Mouse (Mus musculus) limb, embryonic 11.5 days (tissue): ENCODE measurements at regions not wholly inside any gene's neighbourhood (a gene's known extent, or its start where the extent isn't known, plus 50 kb on each side); places are given as distances from the start of the nearest gene placed in this dataset.

Source experiments
- ATAC-seq: fragments of 200-750 bp; cut with Nextera tagmentation; 2 replicates; pipeline ENCODE4 v1.8.0; 2017; ENCODE audit warnings: low read depth; ENCODE audit not compliant: insufficient number of reproducible peaks, low FRiP score, low TSS enrichment
- DNase-seq: peaks from one replicate; pipeline ENCODE4 v3.0.0-alpha.2; 2015; ENCODE audit warnings: low spot score
- H3K27ac ChIP-seq: fragments of 300-500 bp; sonication (generic); replicated peaks from 2 replicates; pipeline ENCODE4 v1.5.1; 2014; ENCODE audit warnings: low read depth, mild to moderate bottlenecking, low read length
- H3K27me3 ChIP-seq: fragments of 300-500 bp; sonication (generic); 2 replicates; pipeline ENCODE4 v1.6.1; 2014; ENCODE audit warnings: mild to moderate bottlenecking, low read length, mixed read lengths; ENCODE audit not compliant: control insufficient read depth, insufficient read depth
- H3K36me3 ChIP-seq: fragments of 300-500 bp; sonication (generic); 2 replicates; pipeline ENCODE4 v1.6.1; 2014; ENCODE audit warnings: mild to moderate bottlenecking, low read length, moderate library complexity, mixed read lengths; ENCODE audit not compliant: control insufficient read depth, insufficient read depth
- H3K4me1 ChIP-seq: fragments of 300-500 bp; sonication (generic); 2 replicates; pipeline ENCODE4 v1.6.1; 2014; ENCODE audit warnings: low read length, mixed read lengths; ENCODE audit not compliant: control insufficient read depth, insufficient read depth
- H3K4me2 ChIP-seq: fragments of 300-500 bp; sonication (generic); 2 replicates; pipeline ENCODE4 v1.6.1; 2014; ENCODE audit warnings: low read depth, mild to moderate bottlenecking, moderate library complexity; ENCODE audit not compliant: severe bottlenecking
- H3K4me3 ChIP-seq: fragments of 300-500 bp; sonication (generic); 2 replicates; pipeline ENCODE4 v1.5.1; 2014; ENCODE audit warnings: low read depth, low read length
- H3K9ac ChIP-seq: fragments of 300-500 bp; sonication (generic); 2 replicates; pipeline ENCODE4 v1.6.1; 2014; ENCODE audit warnings: mild to moderate bottlenecking, low read length
- H3K9me3 ChIP-seq: fragments of 300-500 bp; sonication (generic); 2 replicates; pipeline ENCODE4 v1.6.1; 2016; ENCODE audit warnings: low read length; ENCODE audit not compliant: control insufficient read depth
- WGBS: fragments of 180-500 bp; shearing (Covaris S2); extraction: QIAGEN DNeasy Blood & Tissue Kit; methylation state at CpG from one replicate; pipeline ENCODE4 v1.1.7; 2014; 5-methylcytosine and 5-hydroxymethylcytosine counted together

DNA sequence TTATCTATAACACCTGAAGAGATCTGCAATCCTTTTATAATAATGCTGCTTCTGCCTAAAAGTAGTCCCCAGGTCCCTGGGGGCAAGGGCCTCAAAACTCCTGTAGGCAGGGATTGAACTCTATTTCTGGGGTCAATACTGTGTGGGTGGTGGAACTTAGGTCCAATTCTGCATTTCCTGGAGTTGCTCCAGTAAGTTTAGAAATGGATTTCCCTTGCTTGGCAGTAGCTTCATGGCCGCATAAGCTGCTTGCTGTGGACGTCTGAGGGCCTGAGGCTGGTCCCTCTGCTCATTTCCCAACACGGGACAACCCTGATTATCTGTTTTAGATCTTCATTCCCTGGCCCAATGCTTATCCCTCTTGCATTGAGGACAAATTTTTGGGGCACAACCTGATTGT is 118.0 kb upstream of the Peli1 start:
- Histone ChIP-seq H3K27me3 (no peaks in the 10 kb centered on the region), H3K4me2 (no peak overlapping the region), H3K4me3 (no peak overlapping the region), H3K9me3 (no peaks in the 10 kb centered on the region), H3K4me1 (no peaks in the 10 kb centered on the region), H3K9ac (no peak overlapping the region), H3K36me3 (no peaks in the 10 kb centered on the region), H3K27ac (no peak overlapping the region)
- WGBS = 80% methylated on average over 3 of the region's 3 CpGs
- peak; percentile 9 for DNase-seq
- ATAC-seq = no peak

DNA sequence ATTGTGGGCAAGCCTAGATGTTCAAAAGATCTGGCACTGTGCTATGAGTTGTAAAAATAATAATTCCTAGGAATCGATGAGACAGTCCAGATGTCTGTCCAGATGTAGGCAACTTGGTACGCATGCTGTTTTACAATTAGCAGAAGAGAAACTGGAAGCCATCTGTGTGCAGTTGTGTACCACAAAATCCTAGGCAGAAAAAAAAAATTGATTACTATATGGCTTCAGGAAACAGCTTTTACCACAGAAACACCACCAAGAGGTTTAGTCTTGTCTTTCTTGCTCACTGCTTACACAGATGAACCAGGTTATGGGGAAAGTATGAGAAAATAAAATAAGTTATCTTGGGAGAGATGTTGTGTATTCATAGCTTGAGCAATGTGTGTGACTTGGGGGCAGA is 109.5 kb upstream of the Peli1 start:
- DNase-seq (peak; percentile 4), ATAC-seq (no peak)
- H3K4me1 ChIP-seq = no peaks in the 10 kb centered on the region
- H3K9ac ChIP-seq = no peak overlapping the region
- H3K4me2 ChIP-seq = no peak overlapping the region
- H3K4me3 ChIP-seq = no peak overlapping the region
- H3K27me3 ChIP-seq = no peaks in the 10 kb centered on the region
- 78% methylated on average over 2 of the region's 2 CpGs for WGBS
- H3K27ac ChIP-seq = no peak overlapping the region
- no peaks in the 10 kb centered on the region for H3K9me3 ChIP-seq
- no peaks in the 10 kb centered on the region for H3K36me3 ChIP-seq

DNA sequence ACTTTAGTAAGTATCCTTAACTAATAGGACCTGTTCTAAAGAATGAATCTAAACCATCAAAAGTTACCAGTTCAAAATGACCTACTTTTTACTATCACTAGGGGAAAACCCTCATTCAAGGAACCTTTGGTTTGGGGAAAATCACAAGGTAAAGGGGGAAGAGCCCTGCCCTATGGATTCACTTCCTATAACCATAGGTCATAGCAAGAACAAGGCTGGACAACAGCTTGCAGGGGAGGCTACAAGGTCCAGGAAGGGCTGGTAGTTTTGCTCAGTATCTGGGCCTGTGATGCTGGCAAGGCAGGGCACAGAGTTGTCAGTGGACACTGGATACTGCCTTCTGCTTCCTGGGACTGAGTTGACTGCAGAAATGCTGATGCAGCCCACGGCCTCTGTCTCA is 109.1 kb upstream of the Peli1 start:
- Histone ChIP-seq H3K27ac (no peak overlapping the region), H3K9me3 (no peaks in the 10 kb centered on the region), H3K27me3 (no peaks in the 10 kb centered on the region), H3K36me3 (no peaks in the 10 kb centered on the region), H3K4me2 (no peak overlapping the region), H3K4me1 (no peaks in the 10 kb centered on the region), H3K4me3 (no peak overlapping the region), H3K9ac (no peak overlapping the region)
- ATAC-seq = no peak
- 74% methylated on average over 1 of the region's 1 CpGs for WGBS
- no peak for DNase-seq

DNA sequence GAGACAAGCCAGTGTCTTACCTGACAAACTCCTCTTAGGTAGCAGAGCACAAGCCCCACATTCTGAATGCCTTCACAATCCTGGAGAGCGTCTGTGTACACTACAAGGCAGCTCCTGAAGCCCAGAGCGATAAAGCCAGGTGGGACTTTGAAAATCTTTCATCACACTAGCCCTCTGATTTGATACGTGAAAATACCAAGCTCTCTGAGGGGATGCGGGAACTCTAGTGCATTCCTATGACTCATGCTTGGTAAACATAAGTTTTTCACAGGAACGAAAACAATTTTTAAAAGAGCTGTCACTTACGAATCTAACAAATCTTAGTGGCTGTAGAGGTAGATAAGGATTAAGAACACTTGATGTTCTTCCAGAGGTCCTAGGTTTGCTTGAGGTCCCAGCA is 108.6 kb upstream of the Peli1 start:
- H3K36me3 ChIP-seq = no peaks in the 10 kb centered on the region
- no peak overlapping the region for H3K4me2 ChIP-seq
- no peak overlapping the region for H3K4me3 ChIP-seq
- no peaks in the 10 kb centered on the region for H3K4me1 ChIP-seq
- H3K9ac ChIP-seq = no peak overlapping the region
- H3K27ac ChIP-seq = no peak overlapping the region
- ATAC-seq (no peak), DNase-seq (no peak)
- 86% methylated on average over 6 of the region's 6 CpGs for WGBS
- no peaks in the 10 kb centered on the region for H3K9me3 ChIP-seq
- H3K27me3 ChIP-seq = no peaks in the 10 kb centered on the region

DNA sequence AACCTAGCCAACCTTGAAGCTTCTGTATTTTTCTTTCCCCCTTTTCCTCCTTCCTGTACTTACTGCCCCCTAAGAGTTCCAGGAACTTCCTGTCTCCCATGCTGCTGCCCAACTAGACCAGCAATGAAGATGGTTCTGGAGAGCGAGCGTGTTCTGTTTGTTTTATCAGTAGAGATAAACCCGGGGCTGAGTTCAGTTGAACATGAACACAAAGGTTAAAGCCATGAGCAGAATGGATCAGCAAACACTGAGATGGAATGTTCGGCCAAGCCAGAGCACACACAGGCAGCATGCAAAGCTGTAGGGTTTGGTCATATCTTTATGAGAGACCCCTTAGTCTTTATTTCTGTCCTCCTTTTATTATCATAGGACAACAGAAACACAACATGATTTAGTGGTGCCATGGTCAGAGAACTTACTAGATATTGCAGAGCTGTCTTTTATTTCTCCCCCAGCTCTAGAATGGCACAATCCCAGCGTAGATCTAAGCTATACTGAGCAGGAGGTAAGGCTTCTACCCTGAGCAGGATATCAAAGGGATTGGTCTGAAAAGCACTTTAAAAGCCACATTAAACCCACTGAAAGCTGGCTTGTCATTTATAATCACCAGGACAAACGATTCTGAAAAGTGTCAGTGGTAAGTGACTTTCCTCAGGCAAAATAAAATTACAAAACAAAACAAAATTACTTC is 105.9 kb upstream of the Peli1 start:
- no peak overlapping the region for H3K27ac ChIP-seq
- 71% methylated on average over 6 of the region's 6 CpGs for WGBS
- H3K9ac ChIP-seq = no peak overlapping the region
- H3K4me1 ChIP-seq = no peaks in the 10 kb centered on the region
- H3K27me3 ChIP-seq = no peaks in the 10 kb centered on the region
- ATAC-seq (no peak), DNase-seq (peak; percentile 12)
- no peaks in the 10 kb centered on the region for H3K36me3 ChIP-seq
- H3K4me2 ChIP-seq = no peak overlapping the region
- no peaks in the 10 kb centered on the region for H3K9me3 ChIP-seq
- no peak overlapping the region for H3K4me3 ChIP-seq

DNA sequence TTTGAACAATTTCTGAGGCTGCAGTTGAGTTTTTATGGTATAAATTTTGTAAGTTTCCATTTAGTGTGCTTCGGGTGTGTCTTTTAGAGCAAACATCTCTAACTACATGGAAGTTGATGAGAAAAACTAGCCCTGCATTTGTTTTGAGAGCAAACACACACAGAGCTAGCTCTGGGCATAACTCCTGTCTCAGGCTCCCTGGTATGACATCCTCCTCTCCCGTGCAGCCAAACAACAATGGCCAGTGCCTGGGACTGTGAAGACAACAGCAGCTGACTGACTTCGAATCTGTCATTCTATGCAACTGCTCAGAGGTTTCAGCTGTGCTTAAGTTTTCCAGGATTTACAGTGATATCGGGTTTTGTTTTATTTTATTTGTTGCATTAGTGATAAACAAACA is 105.3 kb upstream of the Peli1 start:
- WGBS = 63% methylated on average over 4 of the region's 4 CpGs

DNA sequence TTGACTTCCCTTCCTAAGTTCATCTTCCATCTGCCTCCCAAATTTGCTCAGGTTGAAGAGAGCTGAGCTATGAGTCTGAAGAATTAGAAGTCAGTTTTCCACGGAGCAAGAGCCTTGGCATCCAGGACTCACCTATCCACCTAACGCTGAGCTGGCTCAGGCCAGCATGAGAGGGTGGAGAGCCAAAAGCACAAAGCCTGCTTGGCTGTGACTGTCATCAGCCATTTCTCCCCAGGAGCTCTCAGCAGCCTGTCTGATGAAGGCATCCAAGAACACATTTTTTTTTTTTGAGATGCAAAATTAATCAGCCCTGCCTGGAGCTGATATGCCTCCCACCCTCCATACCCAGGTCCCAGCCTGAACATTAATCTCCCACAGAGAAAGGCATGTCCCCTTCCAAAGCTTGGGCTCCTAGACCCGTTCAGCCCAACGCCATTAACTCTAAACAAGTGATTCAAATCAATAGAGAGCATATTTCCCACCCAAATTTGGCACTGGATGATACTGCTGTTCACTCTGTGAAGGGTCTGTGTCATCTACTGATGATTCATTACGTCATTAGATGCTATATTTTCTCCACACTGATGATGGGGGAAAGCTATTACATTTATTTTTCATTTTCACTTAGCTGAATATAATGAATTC is 103.8 kb upstream of the Peli1 start:
- Histone ChIP-seq H3K36me3 (no peaks in the 10 kb centered on the region), H3K4me3 (no peak overlapping the region), H3K27ac (no peak overlapping the region), H3K27me3 (no peaks in the 10 kb centered on the region), H3K4me2 (no peak overlapping the region), H3K4me1 (no peaks in the 10 kb centered on the region), H3K9ac (no peak overlapping the region), H3K9me3 (no peaks in the 10 kb centered on the region)
- peak; percentile 12 for DNase-seq
- no peak for ATAC-seq
- WGBS = 74% methylated on average over 5 of the region's 5 CpGs

More for the DNA sequence above, 105.3 kb upstream of the Peli1 start:
- H3K9ac ChIP-seq = no peak overlapping the region
- no peak overlapping the region for H3K4me2 ChIP-seq
- no peak overlapping the region for H3K4me3 ChIP-seq
- ATAC-seq (no peak), DNase-seq (peak; percentile 17)
- no peaks in the 10 kb centered on the region for H3K9me3 ChIP-seq
- H3K4me1 ChIP-seq = no peaks in the 10 kb centered on the region
- no peaks in the 10 kb centered on the region for H3K27me3 ChIP-seq
- H3K36me3 ChIP-seq = no peaks in the 10 kb centered on the region
- H3K27ac ChIP-seq = no peak overlapping the region

DNA sequence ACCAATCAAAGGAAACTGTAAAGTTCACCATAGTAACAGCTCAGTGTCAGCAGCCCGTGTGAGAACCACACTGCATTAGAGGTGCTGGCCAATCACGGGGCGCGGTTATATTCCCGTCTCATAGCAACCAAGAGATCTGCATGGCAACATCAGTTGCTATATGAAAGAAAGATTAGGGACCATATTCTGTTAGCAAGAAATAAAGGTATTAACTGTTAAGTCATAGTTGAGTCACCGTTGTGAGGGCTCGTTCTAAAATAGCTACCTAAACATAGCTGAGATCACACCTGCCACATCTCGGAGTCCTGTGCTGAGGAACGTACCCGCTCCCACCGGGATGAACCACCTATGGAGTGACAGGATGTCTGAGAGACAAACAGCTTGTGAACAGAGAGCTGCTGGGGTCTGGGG is 103.2 kb upstream of the Peli1 start:
- 86% methylated on average over 11 of the region's 11 CpGs for WGBS
- Histone ChIP-seq H3K4me3 (no peak overlapping the region), H3K36me3 (no peaks in the 10 kb centered on the region), H3K4me2 (no peak overlapping the region), H3K9me3 (no peaks in the 10 kb centered on the region), H3K27me3 (no peaks in the 10 kb centered on the region), H3K9ac (no peak overlapping the region), H3K27ac (no peak overlapping the region), H3K4me1 (no peaks in the 10 kb centered on the region)
- ATAC-seq (no peak), DNase-seq (peak; percentile 18)

DNA sequence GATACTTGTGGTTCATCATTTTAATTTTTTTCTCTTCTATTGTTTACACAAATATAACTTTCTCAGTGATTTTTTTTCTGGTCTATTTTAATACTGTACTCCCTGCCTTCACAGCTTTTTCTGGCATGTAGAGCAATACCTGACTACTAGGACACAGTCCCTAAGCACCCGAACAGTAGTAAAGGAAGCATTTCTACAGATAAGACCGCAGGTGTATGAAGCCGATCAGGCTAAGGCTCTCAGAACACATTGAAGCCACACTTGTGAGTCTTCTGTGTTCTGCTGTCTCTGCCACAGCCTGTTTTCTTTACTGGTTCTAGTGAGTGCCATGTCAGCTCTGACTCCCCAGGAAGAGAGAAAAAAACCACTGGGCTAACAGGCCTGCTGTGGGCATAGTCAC is 102.2 kb upstream of the Peli1 start:
- Histone ChIP-seq H3K4me1 (no peaks in the 10 kb centered on the region), H3K4me2 (no peak overlapping the region)
- 93% methylated on average over 3 of the region's 3 CpGs for WGBS

More for the DNA sequence above, 102.2 kb upstream of the Peli1 start:
- ATAC-seq (no peak), DNase-seq (peak; percentile 0)
- no peak overlapping the region for H3K4me3 ChIP-seq
- no peaks in the 10 kb centered on the region for H3K9me3 ChIP-seq
- no peaks in the 10 kb centered on the region for H3K27me3 ChIP-seq
- no peaks in the 10 kb centered on the region for H3K36me3 ChIP-seq
- H3K9ac ChIP-seq = no peak overlapping the region
- no peak overlapping the region for H3K27ac ChIP-seq
